8 mouse cellular contexts compared by ENCODE assay signal in genomic region chr1:106629931-106630682, GRCm38 (mm10).
DNase-seq lines count a peak whose midpoint lies in the region; ATAC-seq and TF ChIP-seq lines count a peak whose summit lies in the region.

No protein-coding gene starts in this region.

- WGBS in forebrain, embryonic 16.5 days, result 21% methylated on average over 4 of the region's 4 CpGs
- 20% methylated on average over 4 of the region's 4 CpGs for WGBS in hindbrain, embryonic 11.5 days
- WGBS in limb, embryonic 14.5 days, result 12% methylated on average over 4 of the region's 4 CpGs
- WGBS in neural tube, embryonic 15.5 days, result 29% methylated on average over 4 of the region's 4 CpGs
- 33% methylated on average over 4 of the region's 4 CpGs for WGBS in liver, embryonic 11.5 days

- H3K27ac ChIP-seq in forebrain, embryonic 16.5 days (ENCODE audit: low read length), result no peak overlapping the region
- no peak overlapping the region for H3K27ac ChIP-seq in hindbrain, embryonic 11.5 days (ENCODE audit: low read depth, low read length)
- peak overlapping the region; percentile 45; the same call in 1 of the 2 replicates for H3K27ac ChIP-seq in limb, embryonic 14.5 days (replicated peaks; ENCODE audit: low read depth, low read length)
- peak overlapping the region; percentile 49 for H3K27ac ChIP-seq in neural tube, embryonic 15.5 days (replicated peaks)
- no peak overlapping the region for H3K27ac ChIP-seq in liver, embryonic 11.5 days (ENCODE audit: low read depth, low read length)

- no peaks in the 10 kb centered on the region for H3K9me3 ChIP-seq in forebrain, embryonic 16.5 days (ENCODE audit: control insufficient read depth, low read length)
- H3K9me3 ChIP-seq in hindbrain, embryonic 11.5 days (ENCODE audit: control insufficient read depth, low read length), result no peaks in the 10 kb centered on the region
- no peaks in the 10 kb centered on the region for H3K9me3 ChIP-seq in limb, embryonic 14.5 days (ENCODE audit: control insufficient read depth, low read length)
- no peaks in the 10 kb centered on the region for H3K9me3 ChIP-seq in neural tube, embryonic 15.5 days (replicated peaks)
- no peaks in the 10 kb centered on the region for H3K9me3 ChIP-seq in liver, embryonic 11.5 days (ENCODE audit: control insufficient read depth, low read length)

- H3K36me3 ChIP-seq in forebrain, embryonic 16.5 days (ENCODE audit: control insufficient read depth, insufficient read depth), result no peaks in the 10 kb centered on the region
- no peaks in the 10 kb centered on the region for H3K36me3 ChIP-seq in hindbrain, embryonic 11.5 days (ENCODE audit: control insufficient read depth, insufficient read depth, low read length)
- no peaks in the 10 kb centered on the region for H3K36me3 ChIP-seq in limb, embryonic 14.5 days (ENCODE audit: control insufficient read depth, insufficient read depth, low read length)
- H3K36me3 ChIP-seq in neural tube, embryonic 15.5 days, result no peaks in the 10 kb centered on the region
- H3K36me3 ChIP-seq in liver, embryonic 11.5 days (ENCODE audit: control insufficient read depth, insufficient read depth, low read length), result no peaks in the 10 kb centered on the region

- no peak overlapping the region for H3K9ac ChIP-seq in forebrain, embryonic 16.5 days (replicated peaks; ENCODE audit: low read depth, low read length)
- no peak overlapping the region for H3K9ac ChIP-seq in hindbrain, embryonic 11.5 days (ENCODE audit: low read depth, low read length)
- no peak overlapping the region for H3K9ac ChIP-seq in limb, embryonic 14.5 days (ENCODE audit: low read depth, low read length, severe bottlenecking)
- H3K9ac ChIP-seq in neural tube, embryonic 15.5 days (replicated peaks), result no peak overlapping the region
- no peak overlapping the region for H3K9ac ChIP-seq in liver, embryonic 11.5 days (ENCODE audit: low read depth, low read length)

- H3K27me3 ChIP-seq in forebrain, embryonic 16.5 days (replicated peaks; ENCODE audit: control insufficient read depth, insufficient read depth, low read length), result no peaks in the 10 kb centered on the region
- H3K27me3 ChIP-seq in hindbrain, embryonic 11.5 days (ENCODE audit: control insufficient read depth, insufficient read depth, low read length), result no peaks in the 10 kb centered on the region
- H3K27me3 ChIP-seq in limb, embryonic 14.5 days (ENCODE audit: control insufficient read depth, insufficient read depth, low read length), result no peaks in the 10 kb centered on the region
- H3K27me3 ChIP-seq in neural tube, embryonic 15.5 days (replicated peaks), result no peaks in the 10 kb centered on the region
- H3K27me3 ChIP-seq in liver, embryonic 11.5 days (replicated peaks; ENCODE audit: control insufficient read depth, insufficient read depth, low read length), result no peaks in the 10 kb centered on the region

- peak; percentile 84 for ATAC-seq in forebrain, embryonic 16.5 days
- ATAC-seq in hindbrain, embryonic 11.5 days (ENCODE audit: low FRiP score), result peak; percentile 61; the same call in 1 of the 2 replicates
- peak; percentile 54; the same call in 1 of the 2 replicates for ATAC-seq in limb, embryonic 14.5 days (ENCODE audit: low FRiP score, low read depth)
- ATAC-seq in neural tube, embryonic 15.5 days (ENCODE audit: low FRiP score), result peak; percentile 37; the same call in 1 of the 2 replicates
- ATAC-seq in liver, embryonic 11.5 days (replicated peaks; ENCODE audit: low FRiP score), result no peak

- no peak for TF ChIP-seq POLR2A in limb, embryonic 14.5 days (IDR thresholded peaks at IDR 0.05; ENCODE audit: borderline replicate concordance, extremely low read depth, insufficient read depth, insufficient read length)

- intact Hi-C loops in left cerebral cortex, postnatal 4 days (cut with DNase I), result no loop called here

- H3K4me2 ChIP-seq in forebrain, embryonic 16.5 days (ENCODE audit: low read length), result no peak overlapping the region
- no peak overlapping the region for H3K4me2 ChIP-seq in hindbrain, embryonic 11.5 days (replicated peaks; ENCODE audit: low read depth, low read length)
- H3K4me2 ChIP-seq in limb, embryonic 14.5 days (replicated peaks; ENCODE audit: low read depth, low read length, severe bottlenecking), result peak overlapping the region; percentile 23
- H3K4me2 ChIP-seq in neural tube, embryonic 15.5 days, result no peak overlapping the region; the same call in 1 of the 2 replicates
- no peak overlapping the region for H3K4me2 ChIP-seq in liver, embryonic 11.5 days

- no peak overlapping the region for H3K4me3 ChIP-seq in forebrain, embryonic 16.5 days (replicated peaks; ENCODE audit: low read length)
- H3K4me3 ChIP-seq in hindbrain, embryonic 11.5 days (ENCODE audit: low read depth, low read length), result no peak overlapping the region
- H3K4me3 ChIP-seq in limb, embryonic 14.5 days (replicated peaks; ENCODE audit: low read length), result no peak overlapping the region
- H3K4me3 ChIP-seq in neural tube, embryonic 15.5 days (replicated peaks), result no peak overlapping the region
- H3K4me3 ChIP-seq in liver, embryonic 11.5 days (ENCODE audit: low read depth, low read length), result no peak overlapping the region

- peak; percentile 40 for DNase-seq in ovary, postnatal 14 days (ENCODE audit: low spot score)
- DNase-seq in ovary, postnatal 36 days (ENCODE audit: low spot score), result no peak
- DNase-seq in hindbrain, embryonic 11.5 days (ENCODE audit: low spot score), result peak; percentile 37
- peak; percentile 64 for DNase-seq in limb, embryonic 14.5 days (ENCODE audit: low spot score)
- no peak for DNase-seq in left cerebral cortex, postnatal 4 days
- DNase-seq in liver, embryonic 11.5 days (ENCODE audit: low spot score), result no peak

- peaks cover 14% of the 10 kb centered on the region for H3K4me1 ChIP-seq in forebrain, embryonic 16.5 days (replicated peaks; ENCODE audit: control insufficient read depth, insufficient read depth, low read length)
- H3K4me1 ChIP-seq in hindbrain, embryonic 11.5 days (replicated peaks; ENCODE audit: control insufficient read depth, insufficient read depth, low read length), result peaks cover 2% of the 10 kb centered on the region; the same call in 1 of the 2 replicates
- peaks cover 28% of the 10 kb centered on the region for H3K4me1 ChIP-seq in limb, embryonic 14.5 days (ENCODE audit: control insufficient read depth, insufficient read depth, low read length)
- peaks cover 17% of the 10 kb centered on the region for H3K4me1 ChIP-seq in neural tube, embryonic 15.5 days
- H3K4me1 ChIP-seq in liver, embryonic 11.5 days (replicated peaks; ENCODE audit: control insufficient read depth, insufficient read depth, low read length), result peaks cover 12% of the 10 kb centered on the region

Comparison
In these comparisons a context has a peak if more than half of its experiments do, and no peak if none do; other contexts are left out.
1. DNase-seq: peak in ovary, postnatal 14 days (single experiment), hindbrain, embryonic 11.5 days (single experiment) and limb, embryonic 14.5 days (single experiment); none in ovary, postnatal 36 days (single experiment), left cerebral cortex, postnatal 4 days (single experiment) and liver, embryonic 11.5 days (single experiment).
2. H3K27ac ChIP-seq: peak in limb, embryonic 14.5 days (single experiment) and neural tube, embryonic 15.5 days (single experiment); none in forebrain, embryonic 16.5 days (single experiment), hindbrain, embryonic 11.5 days (single experiment) and liver, embryonic 11.5 days (single experiment).